Mouse (Mus musculus) neural tube, embryonic 15.5 days (tissue): ENCODE results near the gene Zfp658. TPM values are rescaled to one million over a fixed set of nuclear protein-coding genes. Genes with fewer than 3 reads are reported as not detected.
A peak's percentile ranks its signal among the peaks of the same experiment; 100 is the strongest.

Experiments used
- ATAC-seq: fragments of 200-750 bp; cut with Nextera tagmentation; 2 replicates; pipeline ENCODE4 v1.8.0; 2017; ENCODE audit warnings: mild to moderate bottlenecking, moderate TSS enrichment, moderate library complexity; ENCODE audit not compliant: low FRiP score
- H3K27ac ChIP-seq: fragments of 300-500 bp; sonication (generic); replicated peaks from 2 replicates; pipeline ENCODE4 v1.5.1; 2015; ENCODE audit warnings: mild to moderate bottlenecking, inconsistent platforms
- H3K27me3 ChIP-seq: fragments of 300-500 bp; sonication (generic); replicated peaks from 2 replicates; pipeline ENCODE4 v1.6.1; 2015; ENCODE audit warnings: inconsistent platforms
- H3K36me3 ChIP-seq: fragments of 300-500 bp; sonication (generic); 2 replicates; pipeline ENCODE4 v1.6.1; 2015; ENCODE audit warnings: inconsistent platforms
- H3K4me1 ChIP-seq: fragments of 300-500 bp; sonication (generic); 2 replicates; pipeline ENCODE4 v1.6.1; 2015; ENCODE audit warnings: inconsistent platforms
- H3K4me2 ChIP-seq: fragments of 300-500 bp; sonication (generic); 2 replicates; pipeline ENCODE4 v1.6.1; 2015; ENCODE audit warnings: inconsistent platforms, mild to moderate bottlenecking, moderate library complexity
- H3K4me3 ChIP-seq: fragments of 300-500 bp; sonication (generic); replicated peaks from 2 replicates; pipeline ENCODE4 v1.5.1; 2015; ENCODE audit warnings: mild to moderate bottlenecking, inconsistent platforms
- H3K9ac ChIP-seq: fragments of 300-500 bp; sonication (generic); replicated peaks from 2 replicates; pipeline ENCODE4 v1.6.1; 2015; ENCODE audit warnings: mild to moderate bottlenecking, inconsistent platforms
- H3K9me3 ChIP-seq: fragments of 300-500 bp; sonication (generic); replicated peaks from 2 replicates; pipeline ENCODE4 v1.6.1; 2016; ENCODE audit warnings: inconsistent platforms
- WGBS: fragments of 180-500 bp; shearing (Covaris S2); methylation state at CpG from one replicate; pipeline ENCODE4 v1.1.7; 2015; ENCODE audit warnings: mixed read lengths; 5-methylcytosine and 5-hydroxymethylcytosine counted together
- polyA plus RNA-seq: library from polyadenylated mRNA; unstranded; fragments of >200 nt; fragmentation: Nextera tagmentation; extraction: Ambion mirVana; gene quantifications from 2 replicates; pipeline ENCODE4 v1.2.1, GENCODE M21; 2015

Gene Zfp658
- polyA plus RNA-seq, 1 experiment from 2014 or later: 7.5 TPM

GRCm38 (mm10) chr7:43547666-43548065 is 14.4 kb upstream of the Zfp658 start:
- H3K27me3 ChIP-seq: no peaks in the 10 kb centered on the region
- no peak for ATAC-seq
- H3K4me1 ChIP-seq: no peaks in the 10 kb centered on the region
- no peak overlapping the region for H3K9ac ChIP-seq
- WGBS: 48% methylated on average over 5 of the region's 5 CpGs
- H3K4me3 ChIP-seq: no peak overlapping the region
- no peaks in the 10 kb centered on the region for H3K9me3 ChIP-seq
- H3K36me3 ChIP-seq: no peaks in the 10 kb centered on the region
- no peak overlapping the region for H3K4me2 ChIP-seq
- H3K27ac ChIP-seq: no peak overlapping the region

GRCm38 (mm10) chr7:43548206-43548605 is 13.8 kb upstream of the Zfp658 start:
- Histone ChIP-seq H3K4me1 (no peaks in the 10 kb centered on the region), H3K27ac (no peak overlapping the region), H3K27me3 (no peaks in the 10 kb centered on the region), H3K4me3 (no peak overlapping the region), H3K9ac (no peak overlapping the region), H3K36me3 (no peaks in the 10 kb centered on the region), H3K4me2 (no peak overlapping the region), H3K9me3 (no peaks in the 10 kb centered on the region)
- 80% methylated on average over 4 of the region's 4 CpGs for WGBS
- ATAC-seq: no peak

- Histone ChIP-seq H3K4me1 (no peaks in the 10 kb centered on the region), H3K27ac (no peak overlapping the region), H3K4me3 (no peak overlapping the region), H3K9ac (no peak overlapping the region), H3K9me3 (no peaks in the 10 kb centered on the region), H3K4me2 (no peak overlapping the region), H3K27me3 (no peaks in the 10 kb centered on the region), H3K36me3 (no peaks in the 10 kb centered on the region)
- no peak for ATAC-seq
- 83% methylated on average over 4 of the region's 4 CpGs for WGBS
Measured at GRCm38 (mm10) chr7:43553153-43553552, 8.9 kb upstream of the Zfp658 start.

- Histone ChIP-seq H3K4me2 (no peak overlapping the region), H3K27me3 (no peaks in the 10 kb centered on the region), H3K9me3 (no peaks in the 10 kb centered on the region), H3K4me3 (no peak overlapping the region), H3K27ac (no peak overlapping the region), H3K4me1 (no peaks in the 10 kb centered on the region), H3K9ac (no peak overlapping the region), H3K36me3 (no peaks in the 10 kb centered on the region)
- WGBS: 49% methylated on average over 3 of the region's 3 CpGs
- ATAC-seq: no peak
Measured at GRCm38 (mm10) chr7:43554550-43554949, 7.5 kb upstream of the Zfp658 start.

GRCm38 (mm10) chr7:43555351-43555750 is 6.7 kb upstream of the Zfp658 start:
- Histone ChIP-seq H3K4me2 (no peak overlapping the region), H3K9me3 (no peaks in the 10 kb centered on the region), H3K4me3 (no peak overlapping the region), H3K4me1 (no peaks in the 10 kb centered on the region), H3K27ac (no peak overlapping the region), H3K36me3 (no peaks in the 10 kb centered on the region), H3K27me3 (no peaks in the 10 kb centered on the region), H3K9ac (no peak overlapping the region)
- no peak for ATAC-seq
- WGBS: 93% methylated on average over 5 of the region's 5 CpGs

- no peak for ATAC-seq
- no peak overlapping the region for H3K4me2 ChIP-seq
Measured at GRCm38 (mm10) chr7:43556901-43557300, 5.2 kb upstream of the Zfp658 start.

GRCm38 (mm10) chr7:43562651-43563070 is 605 bp downstream of the Zfp658 start:
- peak overlapping the region; percentile 90 for H3K27ac ChIP-seq
- no peaks in the 10 kb centered on the region for H3K9me3 ChIP-seq
- H3K4me2 ChIP-seq: peak overlapping the region; percentile 71
- H3K9ac ChIP-seq: peak overlapping the region; percentile 76
- H3K4me3 ChIP-seq: peak overlapping the region; percentile 83
- H3K27me3 ChIP-seq: no peaks in the 10 kb centered on the region
- peak; percentile 32 for ATAC-seq
- peaks cover 24% of the 10 kb centered on the region for H3K36me3 ChIP-seq
- H3K4me1 ChIP-seq: peaks cover 19% of the 10 kb centered on the region
- 0% methylated on average over 10 of the region's 10 CpGs for WGBS

More at GRCm38 (mm10) chr7:43556901-43557300, 5.2 kb upstream of the Zfp658 start:
- Histone ChIP-seq H3K27me3 (no peaks in the 10 kb centered on the region), H3K9ac (no peak overlapping the region), H3K4me1 (no peaks in the 10 kb centered on the region), H3K27ac (no peak overlapping the region), H3K4me3 (no peak overlapping the region), H3K9me3 (no peaks in the 10 kb centered on the region), H3K36me3 (no peaks in the 10 kb centered on the region)
- WGBS: 90% methylated on average over 1 of the region's 1 CpGs

GRCm38 (mm10) chr7:43563300-43563699 is 1.2 kb downstream of the Zfp658 start:
- peak overlapping the region; percentile 71 for H3K4me2 ChIP-seq
- H3K36me3 ChIP-seq: peaks cover 30% of the 10 kb centered on the region
- 54% methylated on average over 6 of the region's 6 CpGs for WGBS
- H3K9ac ChIP-seq: peak overlapping the region; percentile 76
- 0 out of 2 replicates have a peak overlapping the region, but pooled peaks have one; percentile 30 for H3K27ac ChIP-seq
- no peak for ATAC-seq
- H3K4me3 ChIP-seq: peak overlapping the region; percentile 83
- no peaks in the 10 kb centered on the region for H3K27me3 ChIP-seq
- peaks cover 19% of the 10 kb centered on the region for H3K4me1 ChIP-seq
- no peaks in the 10 kb centered on the region for H3K9me3 ChIP-seq

- H3K4me3 ChIP-seq: no peak overlapping the region
- no peaks in the 10 kb centered on the region for H3K4me1 ChIP-seq
- H3K4me2 ChIP-seq: no peak overlapping the region
- H3K36me3 ChIP-seq: peaks cover 84% of the 10 kb centered on the region
- 100% methylated on average over 2 of the region's 2 CpGs for WGBS
- no peaks in the 10 kb centered on the region for H3K27me3 ChIP-seq
- H3K9ac ChIP-seq: no peak overlapping the region
- no peaks in the 10 kb centered on the region for H3K9me3 ChIP-seq
- no peak for ATAC-seq
- no peak overlapping the region for H3K27ac ChIP-seq
Measured at GRCm38 (mm10) chr7:43571216-43571615, 9.2 kb downstream of the Zfp658 start.

- WGBS: under 1% methylated on average over 37 of the region's 37 CpGs
- H3K9ac ChIP-seq: peak within 1 kb of the TSS; percentile 96
- peaks cover 20% of the 10 kb centered on the region for H3K36me3 ChIP-seq
- H3K27ac ChIP-seq: peak within 1 kb of the TSS; percentile 95
- peak; percentile 99 for ATAC-seq
- H3K9me3 ChIP-seq: no peaks in the 10 kb centered on the region
- peak within 1 kb of the TSS; percentile 84 for H3K4me2 ChIP-seq
- peaks cover 28% of the 10 kb centered on the region for H3K4me1 ChIP-seq
- peak within 1 kb of the TSS; percentile 75 for H3K4me3 ChIP-seq
- H3K27me3 ChIP-seq: no peaks in the 10 kb centered on the region
Measured at GRCm38 (mm10) chr7:43579440-43580171, 17.6 kb downstream of the Zfp658 start, which contains the start of gene Zfp719. Zfp719 (plus strand) TSS chr7:43579610.

GRCm38 (mm10) chr7:43580526-43580925 is 18.5 kb downstream of the Zfp658 start:
- WGBS: 57% methylated on average over 5 of the region's 5 CpGs
- H3K27me3 ChIP-seq: no peaks in the 10 kb centered on the region
- H3K4me2 ChIP-seq: peak overlapping the region; percentile 84
- H3K4me3 ChIP-seq: peak overlapping the region; percentile 75
- ATAC-seq: no peak
- peaks cover 28% of the 10 kb centered on the region for H3K4me1 ChIP-seq
- no peaks in the 10 kb centered on the region for H3K9me3 ChIP-seq
- H3K9ac ChIP-seq: peak overlapping the region; percentile 96
- peak overlapping the region; percentile 95 for H3K27ac ChIP-seq
- H3K36me3 ChIP-seq: peaks cover 21% of the 10 kb centered on the region

- no peak overlapping the region for H3K4me3 ChIP-seq
- H3K9ac ChIP-seq: no peak overlapping the region
- no peak overlapping the region for H3K4me2 ChIP-seq
- WGBS: 94% methylated on average over 5 of the region's 5 CpGs
- H3K27ac ChIP-seq: no peak overlapping the region
- no peaks in the 10 kb centered on the region for H3K9me3 ChIP-seq
- peaks cover 59% of the 10 kb centered on the region for H3K36me3 ChIP-seq
- no peaks in the 10 kb centered on the region for H3K27me3 ChIP-seq
- no peak for ATAC-seq
- peaks cover 28% of the 10 kb centered on the region for H3K4me1 ChIP-seq
Measured at GRCm38 (mm10) chr7:43584790-43585189, 22.7 kb downstream of the Zfp658 start.
